Mouse (Mus musculus) ES-E14 (cell line): Measurements from ENCODE around the gene Vmn2r3.
"Not testable (repeated sequence)": the region's sequence is repeated elsewhere in the genome, so short reads cannot be mapped to it uniquely, and the experiment has no call there.

Source experiments
- CHD2 ChIP-seq: IDR thresholded peaks from 2 replicates; pipeline ENCODE4 v1.6.1; 2014; ENCODE audit warnings: mild to moderate bottlenecking, low read depth, low read length, inconsistent platforms
- HCFC1 ChIP-seq: IDR thresholded peaks from 2 replicates; pipeline ENCODE4 v1.6.1; 2012; ENCODE audit warnings: low read length, inconsistent platforms, borderline replicate concordance; ENCODE audit not compliant: insufficient read depth
- MAFK ChIP-seq: IDR thresholded peaks from 2 replicates; pipeline ENCODE4 v1.6.1; 2014; ENCODE audit warnings: mild to moderate bottlenecking, low read depth, low read length, inconsistent platforms; ENCODE audit not compliant: insufficient read depth
- ZC3H11A ChIP-seq: IDR thresholded peaks from 2 replicates; pipeline ENCODE4 v1.6.1; 2012; ENCODE audit warnings: low read depth, mild to moderate bottlenecking, inconsistent platforms, low read length, borderline replicate concordance
- ZNF384 ChIP-seq: IDR thresholded peaks from 2 replicates; pipeline ENCODE4 v1.6.1; 2012; ENCODE audit warnings: low read depth, low read length, inconsistent platforms

DNA sequence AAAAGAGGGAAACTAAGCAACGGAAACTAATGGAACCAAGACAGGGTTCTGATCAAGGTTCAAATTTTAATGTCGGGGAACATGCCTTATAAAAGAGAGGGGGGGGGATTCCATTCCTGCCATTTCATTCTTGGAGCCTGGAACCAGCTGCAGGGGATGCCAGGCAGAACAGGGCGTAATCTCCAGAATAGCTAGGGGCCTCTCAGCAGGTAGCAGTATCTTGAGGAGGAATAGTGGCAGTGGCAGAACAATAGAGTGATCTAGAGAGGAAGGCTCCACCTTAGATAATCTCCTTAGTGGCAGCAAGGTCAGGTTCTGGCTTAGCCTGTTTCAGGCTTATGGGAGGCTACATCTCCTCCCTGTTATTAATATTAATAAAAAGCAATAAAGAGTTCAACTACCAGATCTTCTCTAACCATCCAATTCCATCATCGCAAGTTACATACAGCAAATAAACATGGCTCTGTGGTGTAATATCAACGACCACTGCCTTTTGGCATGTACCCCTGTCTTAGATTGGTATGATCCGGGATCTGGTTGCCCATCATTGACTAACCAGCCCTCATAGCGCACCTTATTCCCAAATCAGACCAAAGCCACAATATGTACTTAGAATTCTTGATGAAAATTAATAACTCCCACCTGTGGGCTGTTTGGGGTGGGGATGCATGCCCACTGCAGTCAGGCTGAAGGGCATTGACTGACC, 24.3 kb downstream of the Vmn2r3 start:
- not testable (repeated sequence) for TF ChIP-seq MAFK, HCFC1, ZNF384, ZC3H11A, CHD2
